Comparison of ENCODE assay signal across 8 mouse cellular contexts in the genomic region with DNA sequence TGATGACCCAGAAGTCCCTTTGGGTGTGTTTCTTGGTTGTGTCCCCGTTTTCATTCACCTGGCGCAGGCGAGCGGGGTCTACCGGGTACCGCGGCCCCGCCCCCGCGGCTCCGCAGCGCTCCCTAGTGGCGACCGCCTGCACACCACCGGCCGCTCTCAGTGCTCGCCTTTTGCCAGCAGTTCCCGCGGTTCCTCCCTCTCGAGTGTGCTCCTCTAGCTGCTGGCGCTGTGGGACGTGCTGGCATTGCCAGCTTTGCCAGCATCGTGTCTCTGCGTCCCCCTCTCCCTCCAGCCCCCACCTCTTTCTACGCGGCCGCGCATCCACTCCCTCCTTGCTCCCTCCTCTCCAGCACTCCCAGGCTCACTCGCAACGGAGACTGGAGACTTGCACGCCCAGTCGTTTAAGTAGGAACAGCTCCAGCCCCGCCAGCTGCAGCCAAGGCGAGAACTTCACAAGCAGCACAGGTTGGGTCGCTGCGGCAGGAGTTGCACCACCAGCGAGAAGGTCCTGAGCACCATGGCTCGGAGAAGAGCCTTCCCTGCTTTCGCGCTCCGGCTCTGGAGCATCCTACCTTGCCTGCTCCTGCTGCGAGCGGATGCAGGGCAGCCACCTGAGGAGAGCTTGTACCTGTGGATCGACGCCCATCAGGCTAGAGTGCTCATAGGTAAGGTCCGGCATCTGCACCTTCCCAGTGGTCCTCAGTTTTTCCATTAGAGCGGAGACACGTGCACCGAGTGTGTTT. TPM values are rescaled to one million over a fixed set of nuclear protein-coding genes. Genes with fewer than 3 reads are reported as not detected.
A peak's percentile ranks its signal among the peaks of the same experiment; 100 is the strongest.
DNase-seq lines count a peak whose midpoint lies in the region; ATAC-seq and TF ChIP-seq lines count a peak whose summit lies in the region.

TSS of gene Wif1 (plus strand) at position 135 of the 743 bp plus-strand sequence.

- under 1% methylated on average over 49 of the region's 49 CpGs for WGBS in embryonic facial prominence, embryonic 10.5 days
- under 1% methylated on average over 49 of the region's 49 CpGs for WGBS in midbrain, postnatal 0 days

- peak within 1 kb of the TSS; percentile 42; the same call in 1 of the 2 replicates for H3K9ac ChIP-seq in midbrain, postnatal 0 days (replicated peaks; ENCODE audit: low read length, poor library complexity, severe bottlenecking)

- peaks cover 58% of the 10 kb centered on the region for H3K27me3 ChIP-seq in embryonic facial prominence, embryonic 10.5 days (replicated peaks; ENCODE audit: low read depth, poor library complexity, severe bottlenecking)
- no peaks in the 10 kb centered on the region; the same call in 1 of the 2 replicates for H3K27me3 ChIP-seq in midbrain, postnatal 0 days (ENCODE audit: insufficient read depth, low read length)

- peaks cover 11% of the 10 kb centered on the region for H3K4me1 ChIP-seq in embryonic facial prominence, embryonic 10.5 days
- no peaks in the 10 kb centered on the region; the same call in 1 of the 2 replicates for H3K4me1 ChIP-seq in midbrain, postnatal 0 days (ENCODE audit: insufficient read depth, low read length)

- peak; percentile 91 for ATAC-seq in midbrain, postnatal 0 days (ENCODE audit: low FRiP score)

- DNase-seq in 3T3-L1 (ENCODE audit: low read depth, low spot score) (peak; percentile 32), liver (peak; percentile 74)
- peak; percentile 91 for DNase-seq in adrenal gland, postnatal 10 days
- DNase-seq in embryonic facial prominence, embryonic 10.5 days (ENCODE audit: low spot score) = peak; percentile 89
- DNase-seq in heart, adult 18-20 months = peak; percentile 75 to 83
- peak; percentile 80 for DNase-seq in kidney, adult 18-20 months
- DNase-seq in midbrain, postnatal 0 days (ENCODE audit: low spot score) = peak; percentile 80
- peak; percentile 57 to 79 for DNase-seq in spleen, postnatal 10 days (ENCODE audit: low spot score in 2 of 2)

- no peaks in the 10 kb centered on the region for H3K9me3 ChIP-seq in embryonic facial prominence, embryonic 10.5 days
- no peaks in the 10 kb centered on the region for H3K9me3 ChIP-seq in midbrain, postnatal 0 days (ENCODE audit: low read length)

- H3K4me3 ChIP-seq in embryonic facial prominence, embryonic 10.5 days = peak within 1 kb of the TSS; percentile 72
- H3K4me3 ChIP-seq in midbrain, postnatal 0 days (ENCODE audit: low read depth, low read length) = peak within 1 kb of the TSS; percentile 53

- H3K36me3 ChIP-seq in embryonic facial prominence, embryonic 10.5 days (replicated peaks) = no peaks in the 10 kb centered on the region
- no peaks in the 10 kb centered on the region for H3K36me3 ChIP-seq in midbrain, postnatal 0 days (ENCODE audit: insufficient read depth, low read length)

- H3K27ac ChIP-seq in embryonic facial prominence, embryonic 10.5 days (replicated peaks) = peak within 1 kb of the TSS; percentile 70
- no peak within 1 kb of the TSS for H3K27ac ChIP-seq in midbrain, postnatal 0 days (ENCODE audit: low read depth, low read length)

- peak; percentile 82 for TF ChIP-seq CTCF in midbrain, postnatal 0 days (IDR thresholded peaks at IDR 0.05)

- peak within 1 kb of the TSS; percentile 94 for H3K4me2 ChIP-seq in midbrain, postnatal 0 days (ENCODE audit: low read depth, low read length, poor library complexity, severe bottlenecking)

RNA-seq across cellular contexts. Expression of gene Wif1, which starts in this region (rescaled TPM):
- total RNA-seq in adrenal gland, postnatal 10 days (2021) = 1 to 10 TPM in 1 of 2 experiments, under 1 TPM in 1; 0.39 to 2.6 TPM
- polyA plus RNA-seq in embryonic facial prominence, embryonic 10.5 days (2016; fragmentation: Nextera tagmentation; extraction: Ambion mirVana) = 2.4 and 8.1 TPM in 2 replicates
- total RNA-seq in heart, adult 18-20 months (2021) = 1 to 10 TPM; 2.5 to 3.0 TPM
- total RNA-seq in midbrain, postnatal 0 days (2014; rRNA removed) = 4.7 and 7.5 TPM in 2 replicates
- polyA plus RNA-seq in midbrain, postnatal 0 days (2015; fragmentation: Nextera tagmentation; extraction: Ambion mirVana) = 13.7 and 13.9 TPM in 2 replicates

Comparison
In these comparisons a context has a peak if more than half of its experiments do, and no peak if none do; other contexts are left out.
1. DNase-seq: peak in every context shown above with its lines; median percentile 91 in adrenal gland, postnatal 10 days; 89 in embryonic facial prominence, embryonic 10.5 days; 80 in kidney, adult 18-20 months; 80 in midbrain, postnatal 0 days; 79 in heart, adult 18-20 months; 74 in liver; 68 in spleen, postnatal 10 days; 32 in 3T3-L1.